Mouse (Mus musculus) left cerebral cortex, adult 9 months (tissue): ENCODE measurements around the gene Msi2.

Experiments
- DNase-seq, 2 experiments: peaks; one replicate each; pipeline ENCODE4 v3.0.0; 2022; ENCODE audit warnings: low spot score in 2 of 2

Msi2 gene

DNA sequence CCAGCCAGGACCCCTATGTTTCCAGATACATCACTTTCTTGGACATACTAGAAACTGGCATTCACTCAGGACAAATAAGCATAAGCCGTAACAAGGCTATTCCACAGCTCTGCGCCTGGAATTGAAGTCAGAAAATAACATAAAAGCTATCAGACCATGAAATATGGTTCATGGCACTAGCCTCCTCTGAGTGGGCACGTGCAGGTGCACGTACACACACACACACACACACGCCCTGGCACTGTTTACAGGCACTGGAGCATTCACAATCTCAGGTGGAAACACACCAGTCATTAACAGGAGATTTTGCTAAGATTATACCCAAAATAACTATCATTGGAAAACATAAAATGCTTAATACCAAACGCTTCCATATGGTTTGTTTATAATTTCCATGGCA is 81.4 kb downstream of the Msi2 start:
- DNase-seq: no peak

DNA sequence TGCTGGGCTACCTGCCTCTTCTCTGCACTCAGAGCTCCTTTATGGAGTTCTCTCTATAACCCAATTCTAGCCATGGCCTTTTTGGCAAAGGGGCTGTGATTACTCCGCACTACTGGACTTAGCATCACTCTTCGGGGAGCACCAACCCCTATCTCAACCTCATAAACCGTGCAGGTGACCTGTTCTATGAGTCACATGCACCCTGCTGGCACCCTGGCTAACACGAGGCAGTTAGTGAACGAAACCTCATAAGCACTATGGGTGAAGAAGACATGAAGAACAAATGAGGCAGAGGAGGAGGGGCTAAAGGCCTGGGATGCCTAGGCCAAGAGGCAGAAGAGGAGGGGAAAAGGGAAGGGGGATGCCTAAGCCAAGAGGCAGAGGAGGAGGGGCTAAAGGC is 82.0 kb downstream of the Msi2 start:
- DNase-seq: no peak

DNA sequence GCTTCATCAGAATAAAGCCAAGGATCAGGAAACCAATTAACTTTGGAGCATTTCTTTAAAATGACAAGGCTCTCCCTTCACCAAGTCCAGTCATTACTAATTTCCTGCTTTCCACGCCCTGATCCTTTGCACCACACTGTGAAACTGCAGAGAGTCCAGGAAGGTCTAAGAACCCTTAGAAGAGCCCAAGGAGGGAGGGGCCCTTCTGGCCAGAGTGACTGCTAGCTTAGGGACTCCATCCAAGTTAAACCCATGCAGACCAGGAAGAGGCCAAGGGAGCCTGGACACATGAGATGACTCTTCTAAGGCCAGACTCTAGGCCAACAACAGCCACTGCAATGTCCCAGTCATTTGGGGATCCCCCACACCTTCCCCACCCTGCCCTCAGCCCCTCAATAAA is 83.7 kb downstream of the Msi2 start:
- DNase-seq: no peak

DNA sequence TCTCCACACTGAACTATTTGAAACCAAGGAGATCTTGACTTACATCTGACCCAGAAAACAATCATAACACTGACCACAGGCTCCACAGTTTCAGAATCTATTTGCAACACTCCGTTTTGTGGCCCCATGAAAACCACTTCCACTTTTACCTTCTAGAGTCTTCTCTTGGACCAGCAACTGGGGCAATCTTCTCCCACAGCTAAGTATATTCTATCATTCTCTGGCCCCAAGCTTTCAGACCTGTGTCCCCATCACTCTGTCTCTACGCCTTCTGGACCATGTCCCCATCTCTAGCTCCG is 86.4 kb downstream of the Msi2 start:
- DNase-seq: no peak

DNA sequence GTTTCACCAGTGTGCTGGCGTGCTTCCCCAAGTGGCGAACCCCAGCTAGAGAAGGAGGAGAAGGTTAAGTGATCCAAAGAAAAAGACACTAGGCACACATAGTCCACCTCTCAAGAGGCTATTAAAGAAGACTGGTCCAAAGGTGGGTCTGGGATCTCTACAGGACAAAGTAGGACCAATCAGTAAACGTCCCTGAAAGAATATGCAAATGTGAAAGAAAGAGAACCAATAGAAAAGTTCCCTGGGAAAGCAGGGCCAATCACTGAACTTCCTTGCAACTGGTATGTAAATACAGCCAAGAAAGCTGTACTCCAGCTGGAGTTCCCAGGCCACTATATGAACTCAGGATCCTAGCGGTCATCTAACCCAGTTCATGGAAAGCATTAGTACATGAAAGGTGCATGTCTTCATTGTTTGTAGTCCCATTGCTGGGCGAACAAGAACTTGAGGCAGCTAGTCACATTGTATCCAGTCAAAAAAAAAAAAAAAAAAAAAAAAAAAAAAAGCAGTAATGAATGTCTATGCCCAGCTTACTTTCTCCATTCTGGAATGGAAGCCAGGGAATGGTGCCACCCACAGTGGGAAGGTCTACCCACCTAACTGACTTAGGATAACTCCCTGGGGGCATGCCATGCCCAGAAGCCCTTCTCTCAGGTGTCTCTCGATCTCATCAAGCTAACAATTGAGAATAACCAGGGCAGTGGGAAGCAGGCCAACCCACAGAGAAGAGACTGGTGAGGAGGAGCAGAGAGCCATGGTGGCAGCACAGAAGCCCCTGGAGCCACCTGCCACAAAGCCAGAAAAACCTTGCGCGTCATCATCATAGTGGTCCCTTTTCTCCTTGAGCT is 87.0 kb downstream of the Msi2 start:
- no peak for DNase-seq

DNA sequence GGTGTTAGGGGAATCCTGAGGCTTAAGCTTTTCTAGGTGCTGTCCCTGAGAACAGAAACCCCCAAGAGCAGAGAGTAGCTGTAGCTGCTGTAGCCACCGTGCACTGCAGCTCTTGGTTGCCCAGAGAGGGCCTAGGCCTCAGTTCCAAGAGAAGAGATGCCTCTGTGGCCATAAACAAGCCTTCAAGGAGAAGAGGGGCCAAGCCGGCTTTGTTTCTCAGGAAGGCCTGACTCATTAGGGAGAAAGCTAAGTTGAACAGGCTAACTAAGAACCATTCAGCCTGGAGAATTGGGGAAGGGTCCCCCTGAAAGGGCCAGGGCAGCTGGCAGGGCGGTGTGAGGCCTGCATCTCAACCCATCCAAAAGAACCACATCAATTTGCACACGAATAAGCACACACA is 88.7 kb downstream of the Msi2 start:
- peak; percentile 28 to 33 for DNase-seq

DNA sequence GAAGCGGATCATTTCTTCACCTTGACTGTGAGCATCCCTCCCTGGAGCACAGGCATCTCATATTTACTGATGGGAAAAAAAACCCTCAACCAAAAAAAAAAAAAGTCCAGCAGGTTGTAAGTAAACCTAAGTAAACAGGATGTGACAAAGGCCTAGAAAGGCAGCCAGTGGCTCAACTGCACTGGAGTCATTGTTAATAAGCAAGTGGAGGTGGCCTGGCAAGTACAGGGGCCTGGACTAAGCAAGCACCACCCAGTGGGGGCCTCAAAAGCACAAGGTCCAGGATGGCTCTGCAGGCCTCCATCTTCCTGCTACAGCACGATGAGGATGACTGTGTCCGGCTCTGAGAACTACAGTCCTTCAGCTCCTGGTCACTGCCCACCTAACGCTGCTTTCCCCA is 89.1 kb downstream of the Msi2 start:
- no peak for DNase-seq

DNA sequence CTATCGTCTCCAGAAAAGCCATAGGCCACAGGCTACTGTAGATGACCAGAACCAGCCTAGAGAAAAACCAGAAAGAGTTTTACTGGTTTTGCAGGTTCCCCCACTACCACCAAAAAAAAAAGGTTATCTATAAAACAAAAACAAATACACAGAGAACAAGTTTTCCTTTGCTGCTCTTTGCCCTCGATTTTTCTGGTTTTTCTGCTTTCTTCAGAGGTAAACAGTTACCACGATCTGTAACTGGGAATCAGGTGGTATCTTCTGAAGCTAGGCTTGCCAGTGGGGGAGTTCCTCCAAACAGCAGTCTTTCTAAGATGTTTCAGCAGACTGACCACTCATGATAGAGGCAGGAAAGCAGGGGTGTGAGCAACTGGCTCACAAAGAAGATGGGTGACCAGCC is 89.6 kb downstream of the Msi2 start:
- DNase-seq: no peak

DNA sequence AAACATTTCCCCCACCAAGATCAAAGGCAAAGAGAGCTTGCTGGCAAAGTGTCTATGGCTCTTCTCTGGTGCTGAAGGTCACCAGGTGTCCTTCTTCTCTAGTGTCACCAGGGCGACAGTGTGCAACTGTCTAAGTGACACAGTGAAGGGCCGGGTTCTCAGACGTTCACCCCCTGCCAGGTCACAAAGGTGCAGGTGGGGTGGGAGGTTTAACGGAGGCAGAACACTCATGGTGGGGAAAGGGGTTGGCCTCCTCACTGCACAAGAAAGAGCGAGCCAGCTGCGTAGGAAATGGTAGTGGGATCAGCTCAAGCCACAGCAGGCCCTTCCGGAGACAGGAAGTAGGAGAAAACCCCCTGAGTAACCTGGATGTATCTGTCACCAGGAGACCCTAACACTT is 91.0 kb downstream of the Msi2 start:
- DNase-seq: no peak

DNA sequence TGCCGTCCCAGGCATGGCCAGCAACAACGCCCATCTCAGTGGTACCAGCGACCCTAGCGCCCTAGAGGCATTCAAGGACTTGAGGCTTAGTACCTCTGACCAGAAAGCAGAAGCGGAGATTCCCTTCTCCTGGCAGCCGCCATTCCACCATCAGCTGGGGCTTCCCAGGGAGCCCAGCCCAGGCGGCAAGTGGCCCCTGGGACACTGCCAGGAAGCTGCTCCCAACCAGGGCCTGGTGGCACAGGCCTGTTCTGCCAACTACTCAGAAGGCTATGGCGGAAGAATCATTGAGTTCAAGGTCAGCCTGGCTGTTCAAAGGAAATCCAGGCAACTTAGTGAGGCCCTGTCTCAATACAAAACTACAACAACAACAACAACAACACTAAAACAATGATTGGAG is 91.7 kb downstream of the Msi2 start:
- DNase-seq: no peak

DNA sequence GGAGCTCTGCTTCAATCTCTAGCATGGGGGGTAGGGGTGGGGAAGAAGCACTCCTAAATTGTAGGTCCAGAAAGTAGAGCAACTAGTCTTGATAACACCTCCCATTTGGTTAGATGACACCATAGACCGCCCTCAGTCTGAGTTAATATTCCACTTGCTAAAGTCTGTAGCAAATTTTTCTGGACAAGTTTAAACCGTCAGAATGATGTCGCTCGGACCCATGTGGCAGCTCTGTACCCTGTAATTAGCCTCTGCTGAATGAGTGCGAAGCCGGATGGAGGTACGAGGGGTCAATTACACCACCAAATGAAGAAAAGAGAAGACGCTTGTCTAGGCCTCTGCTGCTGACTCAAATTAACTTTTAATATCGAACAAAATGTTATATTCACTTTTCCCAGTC is 92.3 kb downstream of the Msi2 start:
- no peak for DNase-seq

DNA sequence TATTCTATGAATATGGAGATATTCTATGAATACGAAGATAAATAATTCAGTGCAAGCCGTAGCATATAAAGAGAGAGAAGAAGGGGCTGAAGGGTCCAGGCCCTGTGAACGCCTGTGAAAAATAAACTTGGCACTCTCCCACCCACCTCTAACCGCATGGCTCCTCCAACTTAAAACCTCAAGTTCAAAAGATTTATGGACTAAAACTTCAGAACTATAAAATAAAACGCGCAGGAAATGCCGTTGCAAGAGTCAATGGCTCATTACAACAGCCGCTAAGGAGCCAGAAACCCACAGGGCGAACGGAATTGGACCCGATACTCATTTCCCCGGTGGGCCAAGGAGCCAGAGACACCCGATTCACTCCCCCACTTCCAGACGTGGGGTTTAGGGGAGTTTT is 93.2 kb downstream of the Msi2 start:
- no peak for DNase-seq

DNA sequence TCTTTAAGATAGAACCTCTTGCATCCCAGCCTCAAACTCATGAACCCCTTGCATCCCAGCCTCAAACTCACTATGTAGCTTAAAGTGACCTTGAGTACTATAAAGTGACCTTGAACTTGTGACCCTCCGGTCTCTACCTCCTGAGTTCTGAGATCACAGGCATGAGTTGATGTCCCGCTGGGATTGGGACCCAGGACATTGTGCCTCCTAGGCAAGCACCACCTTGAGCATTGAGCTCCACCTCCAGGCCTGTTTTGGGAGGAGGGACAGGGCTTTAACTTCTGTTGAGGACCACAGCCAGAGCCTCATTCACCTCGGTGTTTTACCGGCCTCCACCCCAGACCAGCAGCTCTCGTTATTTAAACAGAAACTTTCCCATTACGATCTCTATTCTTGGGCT is 93.7 kb downstream of the Msi2 start:
- DNase-seq: no peak

DNA sequence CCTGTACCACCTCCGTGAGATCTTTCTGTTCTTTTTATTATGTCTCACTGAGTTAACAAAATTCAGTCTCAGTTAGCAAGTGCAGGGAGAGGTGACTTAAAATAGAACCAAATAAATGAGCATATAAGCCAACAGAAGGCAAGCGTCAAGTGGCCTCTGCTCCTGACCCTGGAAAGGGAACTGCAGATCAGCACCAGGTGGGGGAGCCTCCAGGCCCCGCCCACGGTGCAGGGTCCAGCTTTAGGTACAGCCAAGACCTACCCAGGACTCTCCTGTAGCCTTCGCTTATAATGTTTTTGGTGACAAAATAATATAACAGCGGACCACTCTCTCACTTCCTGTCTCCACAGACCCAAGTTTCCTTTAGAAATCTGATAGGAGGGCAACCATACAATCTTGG is 94.6 kb downstream of the Msi2 start:
- DNase-seq: no peak

DNA sequence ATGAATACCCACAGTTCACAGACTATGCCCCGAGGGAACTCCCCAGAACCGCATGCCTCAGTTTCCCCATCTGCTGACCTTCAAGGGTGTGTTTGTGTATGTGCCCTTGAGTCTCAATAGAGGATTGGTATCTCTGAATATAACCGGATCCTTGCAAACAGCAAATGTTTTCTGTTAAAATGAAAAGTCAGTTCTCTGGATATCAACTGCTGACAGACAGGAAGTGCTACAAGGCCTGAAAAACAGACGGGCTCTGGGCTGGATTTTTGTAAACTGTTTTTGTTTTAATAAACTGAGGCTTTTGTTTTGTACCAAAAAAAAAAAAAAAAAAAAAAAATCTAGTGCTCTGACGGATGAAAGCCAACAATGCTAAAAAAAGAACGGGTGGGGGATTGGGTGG is 95.8 kb downstream of the Msi2 start:
- no peak for DNase-seq

DNA sequence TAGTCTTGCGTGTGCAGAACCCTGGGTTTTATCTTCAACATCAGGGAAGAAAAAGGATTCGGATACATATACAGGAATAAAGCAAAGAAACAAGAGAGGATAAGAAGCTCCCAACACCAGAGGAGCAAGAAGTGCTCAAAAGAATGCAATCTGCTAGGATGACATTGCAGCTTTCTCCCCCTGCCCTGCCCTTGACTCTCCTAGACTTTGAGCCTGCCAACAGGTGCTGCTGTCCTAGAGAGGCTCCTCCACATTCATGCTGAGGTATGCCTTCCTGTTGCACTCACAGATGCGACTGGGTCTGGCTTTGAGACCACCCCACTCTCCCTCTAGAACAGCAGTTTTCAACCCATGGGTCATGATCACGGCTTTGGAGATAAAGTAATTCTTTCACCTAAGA is 96.5 kb downstream of the Msi2 start:
- no peak for DNase-seq

DNA sequence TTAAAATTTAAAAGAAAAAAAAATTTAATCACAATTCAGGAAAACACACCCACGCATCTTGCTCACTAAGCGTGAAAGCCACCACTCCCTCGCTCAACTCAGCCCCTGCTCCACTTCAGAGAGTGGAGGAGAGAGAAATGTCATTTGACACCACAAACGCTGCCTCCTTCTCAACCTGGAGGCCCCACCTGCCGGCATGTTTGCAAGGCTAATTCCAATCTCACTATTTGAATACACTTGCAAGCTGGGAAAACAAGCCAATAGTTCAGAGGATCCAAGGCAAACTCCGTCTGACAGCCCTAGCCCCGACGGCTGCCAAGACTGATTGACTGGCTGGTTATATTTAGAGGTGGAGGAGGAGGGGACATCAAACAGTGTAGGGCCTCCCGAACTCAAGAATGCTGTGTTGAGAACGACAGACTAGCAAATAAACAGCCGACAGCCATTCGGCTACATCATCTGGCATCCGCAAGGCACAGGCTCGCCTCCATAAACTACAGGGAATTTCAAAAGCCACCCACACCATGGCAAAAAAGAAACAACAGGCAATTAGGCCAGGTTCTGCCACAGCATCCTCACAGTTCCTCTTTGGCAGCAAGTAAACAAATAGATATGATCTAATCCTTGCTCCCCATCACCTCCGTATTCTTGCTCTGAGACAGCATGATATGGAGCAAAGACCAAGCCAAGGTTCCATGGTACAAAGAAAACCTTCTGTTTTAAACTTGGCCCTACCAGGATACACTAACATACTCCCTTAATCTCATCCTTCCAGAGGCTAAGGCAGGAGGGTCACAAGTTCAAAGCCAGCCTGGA is 97.9 kb downstream of the Msi2 start:
- DNase-seq: peak in 1 of 2 experiments; percentile 54

DNA sequence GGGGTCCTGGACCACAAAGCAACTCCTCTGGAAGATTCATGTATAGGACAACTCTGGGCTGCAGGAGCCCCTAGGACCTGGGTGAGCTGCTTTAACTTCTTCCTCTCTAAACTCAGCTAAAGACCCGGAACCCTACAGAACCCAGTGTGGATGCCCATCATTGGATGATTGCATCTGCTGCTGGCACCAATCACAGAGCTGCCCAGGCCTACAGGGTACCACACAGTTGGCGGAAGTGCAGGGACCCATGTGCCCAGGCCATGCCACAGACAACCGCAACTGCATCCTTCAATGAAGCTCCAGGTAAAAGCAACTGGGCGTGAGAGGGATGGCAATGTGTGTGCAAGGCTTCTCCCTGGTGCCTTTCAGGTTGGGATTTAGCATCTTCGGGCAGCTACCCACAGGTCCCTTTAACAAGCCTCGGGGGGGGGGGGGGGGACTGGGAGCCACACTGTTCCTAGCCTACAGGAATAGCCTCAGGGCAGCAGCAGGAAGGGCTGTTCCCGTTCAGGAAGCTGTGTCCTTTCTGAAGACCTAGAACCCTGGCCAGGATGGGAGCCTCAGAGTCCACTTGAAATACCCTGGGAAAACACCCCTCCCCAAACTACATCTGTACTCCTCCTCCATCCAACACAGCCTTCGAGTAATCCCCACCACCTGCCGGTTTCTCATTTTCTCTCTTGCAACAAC is 98.7 kb downstream of the Msi2 start:
- no peak for DNase-seq

DNA sequence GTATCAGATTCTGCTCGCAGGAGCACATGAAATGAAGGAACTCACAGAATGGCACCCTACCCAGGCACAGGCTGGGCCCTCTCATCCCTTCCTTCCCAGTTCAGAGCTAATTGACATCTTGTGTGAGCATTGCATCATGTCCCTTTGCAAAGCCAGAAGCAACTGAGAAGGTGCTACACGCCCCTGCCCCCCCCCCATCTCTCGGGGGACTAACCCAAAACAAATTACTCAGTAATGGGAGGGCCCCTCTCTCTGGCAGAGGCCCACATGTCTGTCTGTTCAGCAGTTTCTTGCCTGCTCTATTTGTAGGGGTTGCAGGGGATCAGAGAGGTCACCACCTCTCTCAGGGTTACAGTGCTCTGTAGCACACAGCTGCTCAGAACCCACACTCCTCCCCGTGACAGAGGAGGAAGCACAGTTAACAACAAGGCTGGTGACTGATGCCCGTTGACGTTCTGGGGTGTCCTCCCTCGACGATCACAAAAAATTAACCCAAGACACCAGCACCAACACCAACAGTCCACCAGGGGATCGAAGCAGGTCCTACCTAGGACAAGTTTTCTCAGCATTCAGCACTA is 99.5 kb downstream of the Msi2 start:
- no peak for DNase-seq

DNA sequence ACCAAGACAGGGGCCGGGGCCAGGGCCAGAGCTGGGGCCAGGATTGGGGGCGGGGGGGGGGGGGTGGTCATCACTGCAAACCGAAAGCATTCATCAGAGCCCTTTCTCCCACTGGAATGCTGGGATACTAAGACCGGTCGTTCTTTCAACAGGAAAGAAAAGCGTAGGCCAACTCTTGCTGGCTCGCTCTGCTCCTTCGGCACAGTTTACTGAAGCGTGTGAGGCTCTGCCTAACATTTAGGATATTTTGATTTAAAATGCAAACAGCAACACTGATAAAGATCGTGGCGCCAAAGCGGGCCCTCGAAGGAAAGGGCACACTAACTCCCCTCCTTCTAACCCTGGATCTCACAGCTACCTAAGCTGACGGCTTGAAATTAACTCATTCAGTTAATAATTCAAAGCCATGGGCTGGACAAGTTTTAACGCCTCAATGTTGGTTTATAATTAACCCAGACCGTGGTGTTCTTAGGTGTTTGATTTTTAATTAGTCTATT is 100.3 kb downstream of the Msi2 start:
- DNase-seq: no peak

DNA sequence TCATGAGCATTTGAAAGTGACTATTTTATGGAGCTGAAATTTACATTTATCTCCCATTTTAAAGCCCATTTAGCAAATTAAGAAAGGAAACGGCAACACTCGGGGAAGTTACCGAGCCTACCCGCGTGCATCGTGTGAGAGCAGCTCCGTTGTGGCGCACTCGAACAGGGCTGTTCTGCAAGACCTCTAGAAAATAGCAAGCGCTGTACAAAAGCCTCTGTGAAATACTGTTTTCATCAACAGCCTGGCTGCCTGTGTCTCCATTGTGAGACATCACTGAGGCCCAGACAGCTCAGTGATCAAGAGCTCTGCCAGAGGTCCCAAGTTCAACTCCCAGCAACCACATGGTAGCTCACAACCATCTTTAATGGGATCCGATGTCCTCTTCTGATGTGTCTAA is 100.9 kb downstream of the Msi2 start:
- DNase-seq: no peak

DNA sequence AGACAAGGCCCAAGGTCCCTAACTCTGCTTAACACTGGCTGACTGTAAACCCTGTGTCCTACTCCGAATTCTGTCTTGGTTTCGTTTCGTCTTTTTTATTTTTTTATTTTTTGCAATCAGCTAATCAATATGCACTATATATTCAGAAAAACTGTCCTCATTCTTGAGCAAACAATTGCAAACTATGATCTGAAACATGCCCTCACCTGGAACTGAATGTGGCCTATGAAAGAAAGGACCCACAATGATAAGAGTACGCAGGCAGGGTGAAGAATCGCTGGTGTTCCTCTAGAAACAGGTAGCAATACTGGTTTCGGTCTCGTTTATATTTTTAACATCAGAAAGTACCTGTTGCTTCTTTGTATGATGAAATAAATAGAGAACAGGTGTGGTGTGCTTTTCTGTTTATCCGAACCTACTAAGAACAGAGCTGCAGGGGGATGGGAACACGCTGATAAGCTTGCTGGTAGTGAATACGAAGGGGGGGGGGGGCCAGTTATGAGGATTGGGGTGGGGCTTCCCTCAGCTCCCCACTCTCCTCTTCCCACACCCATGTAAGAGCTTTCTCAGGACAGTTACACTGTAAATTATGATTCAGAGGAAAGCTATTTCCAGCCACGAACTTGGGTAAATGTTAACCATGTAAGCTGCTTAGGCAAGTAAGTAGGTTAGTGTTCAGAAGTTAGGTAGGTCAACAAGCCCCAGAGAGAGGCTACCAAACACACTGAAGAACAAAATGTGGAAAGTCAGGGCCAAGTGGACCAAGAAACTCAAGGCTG is 103.6 kb downstream of the Msi2 start:
- no peak for DNase-seq
